Mouse (Mus musculus): ENCODE data around the gene Smarcc1.
A peak's percentile ranks its signal among the peaks of the same experiment; 100 is the strongest.
"Not testable (repeated sequence)": the region's sequence is repeated elsewhere in the genome, so short reads cannot be mapped to it uniquely, and the experiment has no call there.

Gene Smarcc1

GRCm38 (mm10) chr9:110116977-110117778 lies at the start of gene Smarcc1:
Gene Smarcc1 (plus strand): TSS chr9:110117708.
- peak; percentile 73 for DNase-seq (ENCODE audit: extremely low read depth, low read depth)

- DNase-seq (ENCODE audit: extremely low read depth, low read depth): no peak
Measured at GRCm38 (mm10) chr9:110068745-110069144, 48.8 kb upstream of the Smarcc1 start.

- DNase-seq (ENCODE audit: extremely low read depth, low read depth): no peak
Measured at GRCm38 (mm10) chr9:110070358-110070757, 47.1 kb upstream of the Smarcc1 start.

GRCm38 (mm10) chr9:110071011-110071410 lies 46.5 kb upstream of the Smarcc1 start:
- DNase-seq (ENCODE audit: extremely low read depth, low read depth): no peak

GRCm38 (mm10) chr9:110071843-110072242 lies 45.7 kb upstream of the Smarcc1 start:
- peak; percentile 50 for DNase-seq (ENCODE audit: extremely low read depth, low read depth)

- DNase-seq (ENCODE audit: extremely low read depth, low read depth): not testable (repeated sequence)
Measured at GRCm38 (mm10) chr9:110076468-110076867, 41.0 kb upstream of the Smarcc1 start.

- DNase-seq (ENCODE audit: extremely low read depth, low read depth): no peak
Measured at GRCm38 (mm10) chr9:110081066-110081465, 36.4 kb upstream of the Smarcc1 start.

- DNase-seq (ENCODE audit: extremely low read depth, low read depth): no peak
Measured at GRCm38 (mm10) chr9:110084201-110084964, 33.1 kb upstream of the Smarcc1 start.

GRCm38 (mm10) chr9:110085693-110086092 lies 31.8 kb upstream of the Smarcc1 start:
- no peak for DNase-seq (ENCODE audit: extremely low read depth, low read depth)

- no peak for DNase-seq (ENCODE audit: extremely low read depth, low read depth)
Measured at GRCm38 (mm10) chr9:110093303-110093702, 24.2 kb upstream of the Smarcc1 start.

GRCm38 (mm10) chr9:110094761-110095160 lies 22.7 kb upstream of the Smarcc1 start:
- DNase-seq (ENCODE audit: extremely low read depth, low read depth): no peak

- no peak for DNase-seq (ENCODE audit: extremely low read depth, low read depth)
Measured at GRCm38 (mm10) chr9:110097791-110098190, 19.7 kb upstream of the Smarcc1 start.

GRCm38 (mm10) chr9:110100627-110101600 lies 16.6 kb upstream of the Smarcc1 start:
- peak; percentile 64 for DNase-seq (ENCODE audit: extremely low read depth, low read depth)

- DNase-seq (ENCODE audit: extremely low read depth, low read depth): no peak
Measured at GRCm38 (mm10) chr9:110116353-110116976, 1.0 kb upstream of the Smarcc1 start.

GRCm38 (mm10) chr9:110117779-110118139 lies 251 bp downstream of the Smarcc1 start, which contains the start of gene Dhx30:
Gene Dhx30 (minus strand): TSS chr9:110117830.
- DNase-seq (ENCODE audit: extremely low read depth, low read depth): no peak

GRCm38 (mm10) chr9:110118249-110118648 lies 741 bp downstream of the Smarcc1 start:
- DNase-seq (ENCODE audit: extremely low read depth, low read depth): no peak

GRCm38 (mm10) chr9:110121424-110121823 lies 3.9 kb downstream of the Smarcc1 start:
- DNase-seq (ENCODE audit: extremely low read depth, low read depth): no peak

GRCm38 (mm10) chr9:110123322-110123721 lies 5.8 kb downstream of the Smarcc1 start:
- DNase-seq (ENCODE audit: extremely low read depth, low read depth): no peak

GRCm38 (mm10) chr9:110124008-110124540 lies 6.6 kb downstream of the Smarcc1 start:
- not testable (repeated sequence) for DNase-seq (ENCODE audit: extremely low read depth, low read depth)

- DNase-seq (ENCODE audit: extremely low read depth, low read depth): no peak
Measured at GRCm38 (mm10) chr9:110130896-110131524, 13.5 kb downstream of the Smarcc1 start.

Data from MEL-GATA-1-ER (cell line).